Mouse (Mus musculus) embryonic facial prominence, embryonic 15.5 days (tissue): ENCODE data around the gene Kcnj15. TPM values are rescaled to one million over a fixed set of nuclear protein-coding genes. Genes with fewer than 3 reads are reported as not detected.

Experiments used
- ATAC-seq: fragments of 200-750 bp; cut with Nextera tagmentation; 2 replicates; pipeline ENCODE4 v1.8.0; 2017; ENCODE audit warnings: low read depth, moderate TSS enrichment; ENCODE audit not compliant: insufficient number of reproducible peaks, low FRiP score, low TSS enrichment
- H3K27ac ChIP-seq: fragments of 300-500 bp; sonication (generic); replicated peaks from 2 replicates; pipeline ENCODE4 v1.5.1; 2015; ENCODE audit warnings: mild to moderate bottlenecking, inconsistent platforms
- H3K27me3 ChIP-seq: fragments of 300-500 bp; sonication (generic); 2 replicates; pipeline ENCODE4 v1.6.1; 2015; ENCODE audit warnings: inconsistent platforms
- H3K36me3 ChIP-seq: fragments of 300-500 bp; sonication (generic); 2 replicates; pipeline ENCODE4 v1.6.1; 2015; ENCODE audit warnings: mild to moderate bottlenecking, inconsistent platforms
- H3K4me1 ChIP-seq: fragments of 300-500 bp; sonication (generic); 2 replicates; pipeline ENCODE4 v1.6.1; 2015; ENCODE audit warnings: inconsistent platforms
- H3K4me2 ChIP-seq: fragments of 300-500 bp; sonication (generic); replicated peaks from 2 replicates; pipeline ENCODE4 v1.6.1; 2015; ENCODE audit warnings: mild to moderate bottlenecking, inconsistent platforms
- H3K4me3 ChIP-seq: fragments of 300-500 bp; sonication (generic); replicated peaks from 2 replicates; pipeline ENCODE4 v1.5.1; 2015; ENCODE audit warnings: mild to moderate bottlenecking, inconsistent platforms
- H3K9ac ChIP-seq: fragments of 300-500 bp; sonication (generic); 2 replicates; pipeline ENCODE4 v1.6.1; 2015; ENCODE audit warnings: inconsistent platforms
- H3K9me3 ChIP-seq: fragments of 300-500 bp; sonication (generic); replicated peaks from 2 replicates; pipeline ENCODE4 v1.6.1; 2016; ENCODE audit warnings: inconsistent platforms
- WGBS: fragments of 180-500 bp; shearing (Covaris S2); methylation state at CpG from one replicate; pipeline ENCODE4 v1.1.7; 2015; 5-methylcytosine and 5-hydroxymethylcytosine counted together
- polyA plus RNA-seq: library from polyadenylated mRNA; unstranded; fragments of >200 nt; fragmentation: Nextera tagmentation; extraction: Ambion mirVana; gene quantifications from 2 replicates; pipeline ENCODE4 v1.2.1, GENCODE M21; 2015

Gene Kcnj15
- polyA plus RNA-seq, 1 experiment from 2014 or later = 4.7 TPM

DNA sequence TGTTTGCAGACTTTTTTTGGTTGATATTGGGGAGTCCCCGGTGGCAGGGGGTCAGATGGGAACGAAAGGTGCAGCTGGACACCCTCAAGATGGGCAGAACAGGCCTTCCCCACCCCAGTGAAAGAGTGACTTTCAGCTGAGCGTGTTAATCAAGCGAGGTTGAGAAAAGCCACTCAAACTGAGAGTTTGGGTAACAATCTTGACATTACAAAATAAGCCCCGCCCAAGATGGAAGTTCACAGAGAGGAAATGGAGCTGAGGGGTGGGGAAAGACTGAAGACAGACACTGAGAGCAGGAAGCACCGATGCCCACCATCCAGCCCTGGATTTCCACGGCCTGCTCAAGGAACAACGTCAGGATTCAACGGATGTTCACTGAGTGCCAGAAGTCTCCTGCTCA, 91.2 kb downstream of the Kcnj15 start:
- Histone ChIP-seq H3K4me1 (0 out of 2 replicates have a peak, but pooled peaks cover 5% of the 10 kb centered on the region), H3K27ac (no peak overlapping the region), H3K9ac (no peak overlapping the region), H3K4me3 (no peak overlapping the region), H3K36me3 (no peaks in the 10 kb centered on the region), H3K4me2 (no peak overlapping the region), H3K27me3 (no peaks in the 10 kb centered on the region), H3K9me3 (no peaks in the 10 kb centered on the region)
- 82% methylated on average over 9 of the region's 9 CpGs for WGBS
- no peak for ATAC-seq

DNA sequence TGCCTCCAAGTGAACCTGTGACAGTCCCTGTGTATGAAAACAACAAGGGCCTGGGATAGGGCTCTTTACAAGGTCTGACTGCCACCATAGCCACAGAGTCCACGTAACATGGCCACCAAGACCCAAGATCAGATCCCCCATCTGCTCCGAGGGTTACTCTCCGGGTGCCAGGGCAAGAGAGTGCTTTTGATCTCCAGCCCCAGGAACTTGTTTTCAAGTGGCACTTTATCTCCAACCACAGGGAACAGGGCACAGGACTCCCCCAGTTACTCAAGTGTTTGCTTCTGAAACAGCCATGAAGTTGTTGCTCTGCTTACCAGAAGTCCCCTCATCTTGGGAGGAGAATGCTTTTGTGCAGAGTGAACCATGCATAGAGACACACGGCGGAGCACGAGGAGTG, 92.0 kb downstream of the Kcnj15 start:
- WGBS = 88% methylated on average over 6 of the region's 6 CpGs
- H3K27me3 ChIP-seq = no peaks in the 10 kb centered on the region
- H3K4me1 ChIP-seq = peaks cover 5% of the 10 kb centered on the region; the same call in 1 of the 2 replicates
- no peaks in the 10 kb centered on the region for H3K9me3 ChIP-seq
- no peak overlapping the region for H3K4me3 ChIP-seq
- H3K27ac ChIP-seq = no peak overlapping the region
- no peaks in the 10 kb centered on the region for H3K36me3 ChIP-seq
- no peak overlapping the region for H3K4me2 ChIP-seq
- ATAC-seq = no peak
- no peak overlapping the region for H3K9ac ChIP-seq

DNA sequence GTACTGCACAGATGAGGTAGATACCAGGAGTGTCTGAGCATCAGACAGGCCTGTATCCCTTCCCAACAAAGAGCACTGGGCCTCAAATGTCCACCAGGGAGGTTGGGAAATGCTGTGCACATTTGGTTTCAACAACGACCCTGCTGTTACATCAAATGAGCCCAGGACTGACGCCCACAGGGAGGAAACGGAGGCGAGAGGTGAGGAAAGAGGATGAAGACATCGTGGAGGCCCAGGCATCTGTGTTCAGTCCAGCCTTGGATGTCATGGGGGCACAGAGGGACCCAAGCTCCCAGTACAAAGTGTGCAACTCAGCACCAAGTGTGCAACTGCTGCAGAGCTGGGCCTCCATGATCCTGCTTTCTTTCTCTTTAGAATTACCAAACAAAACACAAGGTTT, 92.4 kb downstream of the Kcnj15 start:
- ATAC-seq = no peak

More for the DNA sequence above, 92.4 kb downstream of the Kcnj15 start:
- no peak overlapping the region for H3K9ac ChIP-seq
- WGBS = 78% methylated on average over 5 of the region's 5 CpGs
- H3K27ac ChIP-seq = no peak overlapping the region
- H3K27me3 ChIP-seq = no peaks in the 10 kb centered on the region
- H3K9me3 ChIP-seq = no peaks in the 10 kb centered on the region
- no peak overlapping the region for H3K4me2 ChIP-seq
- no peaks in the 10 kb centered on the region for H3K36me3 ChIP-seq
- H3K4me1 ChIP-seq = peaks cover 5% of the 10 kb centered on the region; the same call in 1 of the 2 replicates
- no peak overlapping the region for H3K4me3 ChIP-seq
